Mouse (Mus musculus) cortical plate, adult 2 months (tissue): ENCODE data around the gene Rasgef1c.

Experiments used
- CTCF ChIP-seq: fragments of 200-500 bp; IDR thresholded peaks from 2 replicates; pipeline ENCODE4 v1.5.1; 2011; ENCODE audit warnings: mild to moderate bottlenecking, control low read depth, low read length; ENCODE audit not compliant: insufficient read depth; ENCODE audit errors: extremely low read depth
- POLR2A ChIP-seq: fragments of 200-500 bp; IDR thresholded peaks from 2 replicates; pipeline ENCODE4 v1.6.1; 2011; ENCODE audit warnings: mild to moderate bottlenecking, low read length, control low read depth; ENCODE audit not compliant: insufficient read depth; ENCODE audit errors: extremely low read depth

DNA sequence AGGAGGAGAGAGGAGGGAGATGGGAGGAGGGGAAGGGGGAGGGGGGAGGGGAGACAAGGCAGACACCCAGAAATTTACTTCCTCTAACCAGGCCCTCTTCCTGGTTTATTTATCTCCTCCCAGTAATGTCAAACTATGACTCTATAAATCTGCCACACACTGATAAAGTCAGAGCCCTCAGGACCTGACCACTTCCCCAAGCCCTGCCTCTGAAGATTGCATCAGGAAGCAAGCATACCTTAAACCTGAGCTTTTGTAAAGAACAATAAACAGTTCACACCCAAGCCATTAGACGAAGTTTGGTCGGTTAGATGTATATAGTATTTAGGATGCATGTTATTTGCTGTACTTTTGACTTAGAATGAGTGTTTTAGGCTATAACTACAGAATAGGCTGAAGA is 92.9 kb downstream of the Rasgef1c start:
- TF ChIP-seq CTCF (no peak), POLR2A (no peak)
